Mouse (Mus musculus): ENCODE data around the gene Cfap206.

DNA sequence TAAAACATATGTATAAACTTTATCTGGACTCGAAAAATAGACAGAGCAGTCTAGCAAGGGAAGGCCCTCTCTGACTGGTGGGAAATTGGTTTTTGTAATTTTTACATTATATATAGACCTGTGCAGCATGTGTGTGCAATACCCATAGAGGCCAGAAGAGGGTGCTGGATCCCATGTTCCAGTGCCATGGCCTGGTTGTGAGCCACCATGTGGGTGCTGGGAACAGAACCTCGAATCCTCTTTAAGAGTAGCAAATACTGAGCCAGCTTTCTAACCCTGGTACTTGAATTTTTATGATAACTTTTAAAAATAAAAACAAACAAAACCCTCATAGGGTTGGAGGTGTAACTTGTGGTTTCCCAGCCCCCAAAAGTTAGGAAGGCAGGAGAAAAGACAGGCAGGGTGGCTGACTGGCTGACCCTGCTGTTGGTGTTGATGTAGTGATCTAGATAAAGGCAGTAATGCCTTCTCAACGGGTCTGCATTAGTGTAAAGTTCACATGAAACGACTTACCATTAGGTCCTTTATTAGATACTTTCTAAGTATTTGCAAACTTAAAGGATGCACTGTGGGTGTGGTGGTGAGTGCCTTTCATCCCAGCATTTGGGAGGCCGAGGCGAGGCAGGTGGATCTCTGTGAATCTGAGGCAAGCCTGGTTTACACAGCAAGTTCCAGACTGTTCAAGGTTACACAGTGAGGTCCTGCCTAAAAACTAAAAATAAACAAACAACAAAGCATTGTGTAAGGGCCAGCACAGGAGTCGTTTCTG, 9.7 kb downstream of the Cfap206 start:
- TF ChIP-seq CTCF (IDR thresholded peaks at IDR 0.05; ENCODE audit: low read depth, low read length) = no peak
- no peak for TF ChIP-seq POLR2AphosphoS5 (IDR thresholded peaks at IDR 0.05; ENCODE audit: insufficient replicate concordance, low read depth, low read length)
- TF ChIP-seq GATA1 (IDR thresholded peaks at IDR 0.05; ENCODE audit: borderline replicate concordance, low read length) = no peak
- no peak for TF ChIP-seq GATA2 (IDR thresholded peaks at IDR 0.05; ENCODE audit: borderline replicate concordance, low read depth, low read length)
- TF ChIP-seq TAL1 (conservative IDR thresholded peaks at IDR 0.05; ENCODE audit: low read depth, low read length) = no peak
